12 mouse cellular contexts compared by ENCODE assay signal in genomic region chr11:69251135-69251842, GRCm38 (mm10). TPM values are rescaled to one million over a fixed set of nuclear protein-coding genes. Genes with fewer than 3 reads are reported as not detected.
DNase-seq lines count a peak whose midpoint lies in the region; ATAC-seq and TF ChIP-seq lines count a peak whose summit lies in the region.
"Had no signal": no experiment of that assay in that cellular context is flagged by ENCODE, and none has a peak within 500 bp of the region (broad histone marks: within the 10 kb centered on the region; RNA-seq: fewer than 3 reads in every experiment).

No protein-coding gene starts in this region.

- peaks cover 12% of the 10 kb centered on the region for H3K27me3 ChIP-seq in limb, embryonic 13.5 days
- H3K27me3 ChIP-seq in limb, embryonic 10.5 days (ENCODE audit: low read depth, poor library complexity, severe bottlenecking): peaks cover 7% of the 10 kb centered on the region; the same call in 1 of the 2 replicates
- H3K27me3 ChIP-seq in MEL (ENCODE audit: control insufficient read depth in 1 of 2, insufficient read depth in 2 of 2, low read length in 2 of 2): peaks cover 7 to 9% of the 10 kb centered on the region in 2 experiments
- H3K27me3 ChIP-seq in embryonic facial prominence, embryonic 13.5 days: no peaks in the 10 kb centered on the region
- peaks cover 9% of the 10 kb centered on the region for H3K27me3 ChIP-seq in forebrain, embryonic 12.5 days
- H3K27me3 ChIP-seq: midbrain, embryonic 12.5 days had no signal

- TF ChIP-seq EP300 in MEL (IDR thresholded peaks at IDR 0.05; ENCODE audit: low read depth in 1 of 2, low read length in 2 of 2): no peak

- peaks cover 16% of the 10 kb centered on the region; the same call in 1 of the 2 replicates for H3K4me1 ChIP-seq in limb, embryonic 13.5 days
- H3K4me1 ChIP-seq in limb, embryonic 10.5 days: peaks cover 10% of the 10 kb centered on the region
- H3K4me1 ChIP-seq in MEL (ENCODE audit: control insufficient read depth in 1 of 2, insufficient read depth in 2 of 2, low read length in 2 of 2): no peaks in the 10 kb centered on the region
- peaks cover 29% of the 10 kb centered on the region for H3K4me1 ChIP-seq in embryonic facial prominence, embryonic 13.5 days
- H3K4me1 ChIP-seq in forebrain, embryonic 12.5 days: peaks cover 8% of the 10 kb centered on the region

- H3K36me3 ChIP-seq in limb, embryonic 13.5 days: no peaks in the 10 kb centered on the region
- no peaks in the 10 kb centered on the region for H3K36me3 ChIP-seq in limb, embryonic 10.5 days
- H3K36me3 ChIP-seq in MEL (ENCODE audit: control insufficient read depth in 1 of 2, insufficient read depth in 2 of 2, low read length in 2 of 2): no peaks in the 10 kb centered on the region
- H3K36me3 ChIP-seq in embryonic facial prominence, embryonic 13.5 days: no peaks in the 10 kb centered on the region
- no peaks in the 10 kb centered on the region for H3K36me3 ChIP-seq in forebrain, embryonic 12.5 days (replicated peaks)
- H3K36me3 ChIP-seq: midbrain, embryonic 12.5 days had no signal

- ATAC-seq in limb, embryonic 13.5 days (ENCODE audit: low FRiP score, low read depth): no peak
- ATAC-seq in embryonic facial prominence, embryonic 13.5 days (ENCODE audit: insufficient number of reproducible peaks, insufficient read depth, low FRiP score, low TSS enrichment, low read depth): no peak
- no peak for ATAC-seq in forebrain, embryonic 12.5 days (ENCODE audit: low FRiP score)

- 61% methylated on average over 14 of the region's 14 CpGs for WGBS in limb, embryonic 13.5 days
- 61% methylated on average over 14 of the region's 14 CpGs for WGBS in limb, embryonic 10.5 days
- 58% methylated on average over 14 of the region's 14 CpGs for WGBS in embryonic facial prominence, embryonic 13.5 days
- 67% methylated on average over 14 of the region's 14 CpGs for WGBS in forebrain, embryonic 12.5 days

- H3K27ac ChIP-seq in limb, embryonic 13.5 days: 0 out of 2 replicates have a peak overlapping the region, but pooled peaks have one; percentile 33
- H3K27ac ChIP-seq in limb, embryonic 10.5 days: no peak overlapping the region
- no peak overlapping the region for H3K27ac ChIP-seq in MEL (ENCODE audit: control insufficient read depth, low read depth, low read length)
- H3K27ac ChIP-seq in embryonic facial prominence, embryonic 13.5 days: peak overlapping the region; percentile 81
- no peak overlapping the region for H3K27ac ChIP-seq in forebrain, embryonic 12.5 days
- H3K27ac ChIP-seq: midbrain, embryonic 12.5 days had no signal

- peak; percentile 68 to 69 (median 68) for TF ChIP-seq CTCF in MEL (IDR thresholded peaks at IDR 0.05 in 2 of 3, conservative IDR thresholded peaks at IDR 0.05 in 1 of 3; ENCODE audit: control insufficient read depth in 1 of 3, insufficient read depth in 1 of 3, low read depth in 2 of 3, low read length in 3 of 3, poor library complexity in 1 of 3, severe bottlenecking in 1 of 3)

- no peaks in the 10 kb centered on the region for H3K79me2 ChIP-seq in MEL (ENCODE audit: control insufficient read depth, insufficient read depth, low read length, poor library complexity)

- no peaks in the 10 kb centered on the region for H3K9me3 ChIP-seq in limb, embryonic 13.5 days
- H3K9me3 ChIP-seq in limb, embryonic 10.5 days (replicated peaks): no peaks in the 10 kb centered on the region
- no peaks in the 10 kb centered on the region for H3K9me3 ChIP-seq in MEL (replicated peaks; ENCODE audit: insufficient read depth, low read length)
- H3K9me3 ChIP-seq in embryonic facial prominence, embryonic 13.5 days: no peaks in the 10 kb centered on the region
- no peaks in the 10 kb centered on the region for H3K9me3 ChIP-seq in forebrain, embryonic 12.5 days
- H3K9me3 ChIP-seq: midbrain, embryonic 12.5 days had no signal

- no peak overlapping the region for H3K9ac ChIP-seq in limb, embryonic 13.5 days
- no peak overlapping the region for H3K9ac ChIP-seq in MEL (ENCODE audit: control insufficient read depth, low read depth, low read length, poor library complexity, severe bottlenecking)
- H3K9ac ChIP-seq in embryonic facial prominence, embryonic 13.5 days: no peak overlapping the region
- H3K9ac ChIP-seq in forebrain, embryonic 12.5 days: no peak overlapping the region
- H3K9ac ChIP-seq: midbrain, embryonic 12.5 days had no signal

- TF ChIP-seq POLR2A in MEL (IDR thresholded peaks at IDR 0.05; ENCODE audit: control insufficient read depth in 1 of 2, insufficient read depth in 1 of 2, low read depth in 1 of 2, low read length in 2 of 2, poor library complexity in 1 of 2): no peak

- no peak for DNase-seq in limb, embryonic 10.5 days (ENCODE audit: low spot score)
- DNase-seq in MEL (ENCODE audit: low read depth, low spot score): peak; percentile 73
- peak; percentile 65 for DNase-seq in testis, postnatal 14 days (ENCODE audit: low spot score)
- no peak for DNase-seq in right cerebral cortex, adult 18-20 months
- DNase-seq: adrenal gland, postnatal 14 days had no signal

- no peak overlapping the region for H3K4me2 ChIP-seq in limb, embryonic 13.5 days (replicated peaks)
- peak overlapping the region; percentile 23 for H3K4me2 ChIP-seq in embryonic facial prominence, embryonic 13.5 days
- no peak overlapping the region for H3K4me2 ChIP-seq in forebrain, embryonic 12.5 days
- H3K4me2 ChIP-seq: midbrain, embryonic 12.5 days had no signal

- no peak overlapping the region for H3K4me3 ChIP-seq in limb, embryonic 13.5 days
- no peak overlapping the region for H3K4me3 ChIP-seq in limb, embryonic 10.5 days
- no peak overlapping the region for H3K4me3 ChIP-seq in MEL (ENCODE audit: control insufficient read depth in 1 of 2, insufficient read depth in 1 of 2, low read depth in 2 of 2, low read length in 2 of 2)
- no peak overlapping the region for H3K4me3 ChIP-seq in embryonic facial prominence, embryonic 13.5 days
- no peak overlapping the region for H3K4me3 ChIP-seq in forebrain, embryonic 12.5 days (replicated peaks)
- H3K4me3 ChIP-seq: midbrain, embryonic 12.5 days had no signal

- TF ChIP-seq RAD21 in MEL (IDR thresholded peaks at IDR 0.05; ENCODE audit: low read depth, low read length): peak; percentile 28

TF ChIP-seq in MEL, 35 proteins besides CTCF, POLR2A, EP300 and RAD21 (continues in another document):
- TF ChIP-seq MYC (IDR thresholded peaks at IDR 0.05; ENCODE audit: low read depth, low read length) (no peak), E2F4 (IDR thresholded peaks at IDR 0.05; ENCODE audit: borderline replicate concordance, low read depth, low read length) (no peak), POLR2AphosphoS5 (IDR thresholded peaks at IDR 0.05; ENCODE audit: borderline replicate concordance, low read depth, low read length) (no peak), MEF2A (IDR thresholded peaks at IDR 0.05; ENCODE audit: extremely low read depth, insufficient replicate concordance, low read depth, low read length, poor library complexity, severe bottlenecking) (no peak), ZNF384 (IDR thresholded peaks at IDR 0.05; ENCODE audit: low read depth, low read length) (no peak), SIN3A (IDR thresholded peaks at IDR 0.05; ENCODE audit: low read length) (no peak), KAT2A (conservative IDR thresholded peaks at IDR 0.05; ENCODE audit: low read depth, low read length) (no peak), UBTF (IDR thresholded peaks at IDR 0.05; ENCODE audit: borderline replicate concordance, insufficient read depth, low read depth, low read length) (no peak), RCOR1 (IDR thresholded peaks at IDR 0.05; ENCODE audit: low read depth, low read length) (no peak), TAL1 (IDR thresholded peaks at IDR 0.05; ENCODE audit: low read length) (no peak), TCF12 (IDR thresholded peaks at IDR 0.05; ENCODE audit: low read depth, low read length) (0 out of 2 replicates have a peak, but pooled peaks have one; percentile 17), SMC3 (IDR thresholded peaks at IDR 0.05; ENCODE audit: low read depth, low read length) (peak; percentile 65), USF1 (IDR thresholded peaks at IDR 0.05; ENCODE audit: low read depth, low read length) (no peak), ZMIZ1 (IDR thresholded peaks at IDR 0.05; ENCODE audit: low read depth, low read length) (no peak), HCFC1 (IDR thresholded peaks at IDR 0.05; ENCODE audit: low read depth, low read length) (no peak), ZKSCAN1 (IDR thresholded peaks at IDR 0.05; ENCODE audit: low read depth, low read length) (no peak), BHLHE40 (IDR thresholded peaks at IDR 0.05; ENCODE audit: borderline replicate concordance, low read depth, low read length) (no peak), JUND (IDR thresholded peaks at IDR 0.05; ENCODE audit: low read depth, low read length) (no peak), ZC3H11A (IDR thresholded peaks at IDR 0.05; ENCODE audit: low read depth, low read length) (peak; percentile 44; the same call in 1 of the 2 replicates), MYB (IDR thresholded peaks at IDR 0.05; ENCODE audit: low read depth, low read length) (no peak), ELF1 (IDR thresholded peaks at IDR 0.05; ENCODE audit: low read depth, low read length) (no peak), USF2 (IDR thresholded peaks at IDR 0.05; ENCODE audit: borderline replicate concordance in 1 of 2, insufficient read depth in 1 of 2, low read depth in 1 of 2, low read length in 2 of 2) (no peak), GATA1 (IDR thresholded peaks at IDR 0.05; ENCODE audit: low read depth, low read length) (no peak)

RNA-seq across cellular contexts. Expression of gene Gucy2e, which starts 14.5 kb away (rescaled TPM):
- polyA plus RNA-seq in limb, embryonic 13.5 days (2015; fragmentation: Nextera tagmentation; extraction: Ambion mirVana): 0.09 and 0.25 TPM in 2 replicates
- not detected in 2 replicates for polyA plus RNA-seq in limb, embryonic 10.5 days (2016; fragmentation: Nextera tagmentation; extraction: Ambion mirVana)
- not detected in 2 replicates for total RNA-seq in MEL (2012; rRNA removed)
- not detected for polyA plus RNA-seq in MEL (2012; ENCODE audit: insufficient read depth in 1 of 2, insufficient read length in 2 of 2, low read depth in 1 of 2, low replicate concordance in 2 of 2, missing spikeins in 1 of 2)
- polyA plus RNA-seq in embryonic facial prominence, embryonic 13.5 days (2015; fragmentation: Nextera tagmentation; extraction: Ambion mirVana): 0.45 and 0.62 TPM in 2 replicates
- 0.17 and 0.19 TPM in 2 replicates for polyA plus RNA-seq in forebrain, embryonic 12.5 days (2016; fragmentation: Nextera tagmentation; extraction: Ambion mirVana)
- total RNA-seq: adrenal gland, postnatal 14 days; gastrocnemius, postnatal 4 days had no signal
- polyA plus RNA-seq: embryonic facial prominence, embryonic 11.5 days; stomach, embryonic 16.5 days had no signal

RNA-seq across cellular contexts. Expression of gene Alox8, which starts 53.6 kb away (rescaled TPM):
- polyA plus RNA-seq in limb, embryonic 13.5 days (2015; fragmentation: Nextera tagmentation; extraction: Ambion mirVana): 0.08 and 0.09 TPM in 2 replicates
- 0.15 TPM in 1 of 2 replicates, not detected in the other for polyA plus RNA-seq in limb, embryonic 10.5 days (2016; fragmentation: Nextera tagmentation; extraction: Ambion mirVana)
- total RNA-seq in MEL (2012; rRNA removed): 0.31 and 0.56 TPM in 2 replicates
- under 1 TPM in 1 of 2 experiments, not detected in 1; 0.07 TPM for polyA plus RNA-seq in MEL (2012; ENCODE audit: insufficient read depth in 1 of 2, insufficient read length in 2 of 2, low read depth in 1 of 2, low replicate concordance in 2 of 2, missing spikeins in 1 of 2)
- 0.23 and 0.52 TPM in 2 replicates for polyA plus RNA-seq in embryonic facial prominence, embryonic 13.5 days (2015; fragmentation: Nextera tagmentation; extraction: Ambion mirVana)
- polyA plus RNA-seq in forebrain, embryonic 12.5 days (2016; fragmentation: Nextera tagmentation; extraction: Ambion mirVana): not detected in 2 replicates
- total RNA-seq: adrenal gland, postnatal 14 days; gastrocnemius, postnatal 4 days had no signal
- polyA plus RNA-seq: embryonic facial prominence, embryonic 11.5 days had no signal

Comparison
In these comparisons a context has a peak if more than half of its experiments do, and no peak if none do; other contexts are left out.
1. H3K27ac ChIP-seq: peak in limb, embryonic 13.5 days (single experiment) and embryonic facial prominence, embryonic 13.5 days (single experiment); none in limb, embryonic 10.5 days (single experiment), MEL (single experiment) and forebrain, embryonic 12.5 days (single experiment).
2. DNase-seq: peak in MEL (single experiment) and testis, postnatal 14 days (single experiment); none in limb, embryonic 10.5 days (single experiment) and right cerebral cortex, adult 18-20 months (single experiment).